Mouse (Mus musculus): ENCODE measurements around the gene Tubb3. TPM values are rescaled to one million over a fixed set of nuclear protein-coding genes. Genes with fewer than 3 reads are reported as not detected.
"Not testable (repeated sequence)": the region's sequence is repeated elsewhere in the genome, so short reads cannot be mapped to it uniquely, and the experiment has no call there.

The Tubb3 gene
- polyA plus RNA-seq, 2 experiments from 2014 or later: 0.53 to 0.68 TPM

DNA sequence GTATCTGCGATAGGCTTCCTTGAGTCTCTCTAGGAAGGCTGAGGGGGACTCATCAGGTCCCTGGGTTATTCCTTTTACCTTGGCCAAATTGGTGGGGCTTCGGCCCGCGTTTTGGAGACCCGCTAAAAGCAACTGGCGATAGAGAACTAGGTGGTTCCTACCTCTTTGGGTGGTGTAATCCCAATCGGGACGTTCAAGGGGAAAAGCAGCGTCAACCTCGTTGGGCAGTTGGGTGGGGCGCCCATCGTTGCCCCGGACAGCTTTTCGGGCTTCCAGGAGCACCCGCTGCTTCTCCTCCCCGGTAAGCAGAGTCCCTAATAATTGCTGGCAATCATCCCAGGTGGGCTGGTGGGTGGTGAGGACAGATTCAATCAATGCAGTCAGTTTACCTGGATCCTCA, 21.2 kb downstream of the Tubb3 start:
- no peak for ATAC-seq

DNA sequence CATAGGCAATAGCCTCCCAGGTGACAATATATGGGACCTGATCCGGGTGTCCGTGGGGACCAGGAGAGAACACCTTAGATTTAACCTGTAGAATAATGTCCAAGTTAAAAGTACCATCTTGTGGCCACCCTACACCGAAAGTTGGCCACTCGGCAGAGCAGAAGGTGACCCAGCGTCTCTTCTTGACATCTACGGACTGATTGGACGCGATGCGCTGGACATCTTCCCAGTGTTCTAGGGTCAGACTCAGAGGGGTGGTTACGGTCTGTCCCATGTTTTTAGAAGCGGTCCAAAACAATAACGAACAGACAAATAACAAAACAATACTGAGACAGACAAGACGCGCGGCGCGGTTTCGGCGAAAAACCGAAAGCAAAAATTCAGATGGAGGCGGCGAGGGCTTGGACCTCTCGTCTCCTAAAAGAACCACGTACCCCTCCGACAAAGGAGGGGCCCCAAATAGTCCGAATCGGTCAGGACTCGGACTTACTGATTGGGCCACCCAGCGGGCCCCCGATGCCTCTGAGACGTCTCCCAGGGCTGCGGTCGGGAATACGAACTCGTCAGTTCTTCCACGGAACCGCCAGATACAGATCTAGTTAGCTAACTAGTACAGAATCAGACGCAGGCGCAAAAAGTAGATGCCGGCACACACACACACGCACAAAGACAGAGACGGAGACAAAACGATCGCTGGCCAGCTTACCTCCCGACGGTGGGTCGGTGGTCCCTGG, 22.2 kb downstream of the Tubb3 start:
- ATAC-seq: not testable (repeated sequence)

DNA sequence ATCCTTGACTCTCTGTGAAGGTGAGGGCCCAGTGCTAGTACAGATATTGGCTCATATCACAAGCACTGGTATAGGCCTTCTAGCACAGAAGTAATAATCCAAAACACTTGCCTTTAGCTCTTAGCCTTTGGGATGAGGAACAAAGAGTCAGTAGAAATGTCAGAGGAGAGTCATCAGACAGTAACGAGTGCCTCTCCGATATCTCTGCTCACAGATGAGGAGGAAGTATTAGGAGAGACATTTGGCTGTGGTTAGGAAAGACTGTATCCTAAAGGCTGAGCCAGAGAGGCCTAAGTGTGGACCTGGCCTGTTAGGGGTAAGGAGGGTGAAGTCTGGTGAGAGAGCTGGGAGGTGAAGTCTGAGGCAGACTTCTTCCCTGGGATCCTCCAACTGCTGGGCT, 30.6 kb downstream of the Tubb3 start:
- ATAC-seq: no peak

DNA sequence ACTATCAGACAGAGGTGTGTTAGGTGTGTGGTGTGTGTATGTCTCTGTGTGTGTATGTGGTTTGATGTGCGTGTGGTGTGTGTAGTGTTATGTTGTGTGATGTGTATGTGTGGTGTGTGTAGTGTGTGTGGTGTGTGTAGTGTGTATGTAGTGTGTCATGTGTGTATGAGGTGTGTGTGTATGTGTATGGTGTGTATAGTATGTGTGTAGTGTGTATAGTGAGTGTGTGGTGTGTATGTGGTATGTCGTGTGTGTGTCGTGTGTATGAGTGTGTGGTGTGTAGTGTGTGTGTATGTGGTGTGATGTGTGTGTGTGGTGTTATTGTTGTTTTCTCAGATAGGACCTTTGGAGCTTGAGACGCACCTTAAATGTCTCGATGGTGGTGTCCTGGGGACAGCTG, 31.1 kb downstream of the Tubb3 start:
- no peak for ATAC-seq

DNA sequence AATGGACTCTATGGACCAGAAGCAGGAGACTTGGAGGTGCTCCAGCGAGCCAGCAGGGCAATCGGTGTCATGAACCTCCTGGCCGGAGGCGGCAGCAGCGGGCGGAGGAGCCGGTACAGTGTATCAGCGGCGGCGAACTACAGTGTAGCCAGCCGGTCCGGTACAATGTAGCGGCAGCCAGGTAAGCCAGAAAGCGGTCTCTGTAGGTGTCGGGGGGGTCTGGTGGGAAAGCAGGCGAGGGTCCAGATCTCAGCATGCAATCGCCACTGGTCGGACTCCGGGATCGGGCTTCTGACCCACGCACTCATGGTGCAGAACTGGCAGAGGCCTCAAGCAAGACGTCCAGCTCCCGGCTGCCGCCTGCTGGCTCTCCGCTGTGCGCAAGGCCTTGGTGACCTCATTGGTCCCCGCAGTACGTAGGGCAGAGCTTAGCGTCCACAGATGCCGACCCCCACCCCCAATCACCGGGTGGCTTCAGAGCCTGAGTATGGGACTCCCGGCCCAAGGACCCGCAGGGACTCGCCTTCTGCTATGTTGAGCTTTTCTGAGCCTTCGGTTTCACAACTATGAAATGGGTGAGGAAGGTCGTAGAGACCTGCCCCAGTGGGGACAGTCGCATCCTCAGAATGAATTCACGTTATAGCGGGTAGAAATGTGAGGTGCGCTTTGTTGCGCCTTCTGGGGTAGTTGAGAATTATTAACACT, 31.8 kb downstream of the Tubb3 start:
- peak; percentile 93 for ATAC-seq

DNA sequence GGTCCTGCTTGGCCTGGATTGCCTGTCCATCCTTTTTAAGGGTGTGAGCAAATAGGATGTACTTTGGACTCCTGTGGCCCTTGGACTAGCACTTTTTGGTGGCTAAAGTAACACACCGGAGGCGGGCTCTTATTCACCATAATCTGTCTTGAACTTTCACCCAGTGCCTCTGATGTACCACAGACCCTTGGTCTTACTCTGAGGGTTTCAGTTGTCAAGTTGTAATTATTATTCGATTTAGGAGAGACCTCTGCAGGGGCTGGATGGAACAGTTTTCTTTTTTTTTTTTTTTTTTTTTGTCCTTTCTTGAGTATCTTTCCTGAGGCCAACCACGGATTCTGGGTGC, 32.3 kb downstream of the Tubb3 start:
- ATAC-seq: no peak

DNA sequence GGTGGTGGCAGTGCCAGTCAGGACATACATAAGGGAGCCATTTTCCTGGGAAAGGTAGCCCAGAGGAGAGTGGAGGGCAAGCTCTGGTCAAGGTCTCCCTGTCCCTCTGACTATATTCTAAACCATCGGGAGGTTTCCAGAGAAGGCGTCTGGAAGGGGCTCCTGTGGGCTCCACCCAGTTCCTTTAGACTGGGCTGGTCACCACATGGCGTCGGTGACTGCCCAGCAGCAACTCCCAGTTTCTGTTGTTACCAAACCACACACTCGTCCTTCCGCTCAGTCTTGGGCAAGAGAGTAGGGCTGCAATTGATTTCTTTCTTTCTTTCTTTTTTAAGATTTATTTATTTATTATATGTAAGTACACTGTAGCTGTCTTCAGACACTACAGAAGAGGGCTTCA, 32.9 kb downstream of the Tubb3 start:
- ATAC-seq: no peak

DNA sequence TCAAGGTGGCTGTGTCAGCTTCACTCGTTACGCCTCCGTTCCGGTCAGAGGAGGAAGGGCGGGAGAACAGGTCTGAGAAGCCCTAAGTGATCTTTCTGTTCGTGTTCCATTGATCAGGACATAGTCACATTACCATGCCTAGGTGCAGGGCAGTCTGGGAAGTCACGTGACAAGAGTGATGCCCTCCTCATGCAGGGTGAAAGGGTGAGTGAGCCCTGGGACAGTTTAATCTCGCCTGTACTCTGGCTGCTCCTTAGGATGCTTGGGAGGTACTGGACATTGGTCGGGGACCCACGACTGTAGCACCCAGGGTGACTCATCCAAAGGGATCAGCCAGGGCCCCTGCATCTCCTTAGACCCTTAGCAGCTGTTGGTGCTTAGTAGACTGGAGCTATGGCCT, 34.8 kb downstream of the Tubb3 start:
- no peak for ATAC-seq

DNA sequence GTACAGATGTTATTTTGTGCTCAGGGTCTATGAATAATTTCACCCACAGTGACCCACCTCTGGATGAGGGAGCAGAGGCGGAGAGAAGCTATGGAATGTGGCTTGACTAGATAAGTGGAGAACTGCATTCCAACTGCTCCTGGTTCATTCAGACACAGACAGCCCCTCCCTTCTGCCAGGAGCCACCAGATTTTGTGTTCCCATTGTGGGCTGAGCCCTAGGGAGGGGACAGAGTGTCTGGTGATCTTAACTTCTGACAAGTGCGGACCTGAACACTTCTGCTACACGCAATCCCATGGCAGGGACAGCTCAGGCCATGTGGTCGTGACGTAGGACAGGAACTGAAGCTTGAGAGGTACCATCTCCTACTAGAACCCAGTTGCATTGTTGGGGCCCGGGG, 35.6 kb downstream of the Tubb3 start:
- ATAC-seq: no peak

DNA sequence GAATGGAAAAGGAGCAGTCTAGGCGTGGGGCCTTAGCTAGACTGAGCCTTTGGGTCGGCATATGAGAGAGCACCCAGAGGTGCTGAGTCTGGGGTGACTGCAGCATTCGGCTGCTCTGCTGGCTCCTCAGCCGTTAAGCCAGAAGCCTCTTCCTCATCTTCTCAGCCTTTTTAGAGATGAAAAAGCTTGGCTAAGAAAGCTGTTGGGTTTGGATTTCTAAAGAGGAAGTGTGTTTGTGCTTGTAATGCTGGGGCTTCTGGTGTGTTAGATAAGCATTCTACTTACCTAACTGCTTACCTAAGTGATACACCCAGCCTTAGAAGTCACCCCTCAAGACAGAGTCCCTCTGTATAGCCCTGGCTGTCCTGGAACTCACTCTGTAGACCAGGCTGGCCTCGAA, 39.6 kb downstream of the Tubb3 start:
- no peak for ATAC-seq

DNA sequence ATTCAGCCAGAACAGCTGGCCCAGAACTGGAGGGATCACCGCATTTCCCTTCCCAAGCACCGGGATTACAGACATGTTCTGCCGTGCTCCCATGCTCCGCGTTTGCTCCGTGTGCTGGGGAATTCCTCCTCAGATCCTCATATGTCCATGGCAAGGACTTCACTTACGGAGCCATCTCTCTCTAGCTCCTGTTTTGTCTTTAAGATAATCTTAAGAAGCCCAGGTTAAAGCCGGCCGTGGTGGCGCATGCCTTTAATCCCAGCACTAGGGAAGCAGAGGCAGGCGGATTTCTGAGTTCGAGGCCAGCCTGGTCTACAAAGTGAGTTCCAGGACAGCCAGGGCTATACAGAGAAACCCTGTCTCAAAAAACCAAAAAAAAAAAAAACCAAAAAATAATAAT, 40.5 kb downstream of the Tubb3 start:
- not testable (repeated sequence) for ATAC-seq

DNA sequence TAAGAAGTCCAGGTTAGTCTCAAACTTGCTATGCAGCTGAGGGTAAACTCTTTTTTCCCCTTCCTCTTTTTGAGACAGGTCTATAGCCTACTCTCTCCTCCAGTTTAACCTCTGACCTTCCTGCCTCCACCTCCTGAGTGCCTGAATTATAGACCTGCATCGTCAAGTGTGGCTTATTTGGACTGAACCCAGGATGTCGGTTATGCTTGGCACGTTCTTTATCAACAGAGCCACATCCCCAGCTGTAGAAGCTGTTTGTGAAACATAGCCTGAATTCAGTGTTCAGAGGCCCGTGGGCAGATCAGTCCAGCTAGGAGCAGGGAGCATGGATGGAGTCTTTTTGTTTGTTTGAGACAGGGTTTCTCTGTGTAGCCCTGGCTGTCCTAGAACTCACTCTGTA, 40.9 kb downstream of the Tubb3 start:
- no peak for ATAC-seq

DNA sequence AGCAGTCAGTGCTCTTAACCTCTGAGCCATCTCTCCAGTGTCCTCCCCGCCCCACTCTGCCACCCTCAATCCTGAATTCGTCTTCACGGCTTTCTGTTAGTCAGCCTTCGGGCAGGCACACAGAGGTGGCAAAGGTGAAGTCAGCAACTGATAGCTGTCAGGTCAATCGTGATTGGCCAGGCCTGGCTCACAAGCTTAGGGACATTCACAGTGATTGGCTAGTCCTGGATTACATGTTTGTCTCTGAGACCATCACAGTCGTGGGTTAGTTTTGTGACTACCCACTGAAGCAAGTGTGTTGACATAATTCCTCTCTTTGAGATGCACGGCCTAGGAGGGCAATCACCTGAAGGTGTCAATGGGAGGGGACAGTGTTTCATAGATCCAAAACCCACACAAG, 42.1 kb downstream of the Tubb3 start:
- no peak for ATAC-seq

DNA sequence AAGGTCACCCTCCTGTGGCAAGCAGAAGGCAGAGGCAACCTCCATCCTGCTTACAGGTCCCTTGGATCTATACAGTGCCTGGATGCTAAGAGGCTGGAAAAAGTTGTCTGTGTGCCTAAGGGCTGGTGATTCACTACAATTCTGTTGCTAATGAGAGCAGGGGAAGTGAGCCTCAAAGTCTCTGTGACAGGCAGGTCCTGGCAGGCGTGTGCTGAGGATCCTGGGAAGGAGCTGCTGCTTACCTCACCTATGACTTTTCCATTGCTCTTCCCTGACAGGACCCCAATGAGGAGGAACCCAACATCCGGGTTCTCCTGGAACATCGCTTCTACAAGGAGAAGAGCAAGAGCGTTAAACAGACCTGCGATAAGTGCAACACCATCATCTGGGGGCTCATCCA, 42.7 kb downstream of the Tubb3 start:
- no peak for ATAC-seq

DNA sequence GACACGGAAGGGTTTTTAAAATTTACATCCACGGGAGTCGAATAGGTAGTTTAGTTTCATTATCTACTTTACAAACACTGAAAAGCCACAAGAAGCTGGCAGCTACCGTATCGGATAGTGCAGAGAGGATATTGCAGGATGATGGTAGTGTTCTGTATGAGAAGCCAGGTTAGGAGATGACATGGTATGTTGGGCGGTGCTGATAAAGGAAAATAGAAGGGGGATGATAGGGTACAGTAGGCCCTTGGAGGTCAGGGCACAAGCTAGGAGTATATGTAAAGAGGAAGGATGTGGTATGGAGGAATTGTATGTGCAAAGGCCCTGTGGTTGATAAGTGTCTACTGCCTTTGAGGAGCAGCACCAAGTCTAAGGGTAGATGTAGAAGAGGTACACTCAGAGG, 43.3 kb downstream of the Tubb3 start:
- no peak for ATAC-seq

DNA sequence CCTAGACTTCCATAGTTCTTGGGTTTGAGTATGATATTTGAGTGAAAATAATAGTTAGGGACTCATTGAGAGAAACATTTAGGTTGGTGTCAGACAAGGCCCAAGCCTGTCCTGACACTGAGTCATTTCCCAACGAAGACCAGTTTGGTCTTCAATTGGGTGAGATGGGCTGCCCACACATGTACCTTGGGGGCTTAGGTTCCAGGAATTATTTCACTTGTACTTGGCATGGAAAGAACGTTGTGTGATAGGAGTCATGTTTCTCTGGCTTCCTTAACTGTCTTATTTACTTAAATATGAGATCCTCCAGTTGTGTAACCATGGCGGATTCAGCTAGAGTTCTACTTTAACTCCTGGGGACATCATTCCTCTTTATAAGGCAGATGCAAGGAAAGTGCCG, 52.4 kb downstream of the Tubb3 start:
- ATAC-seq: no peak

DNA sequence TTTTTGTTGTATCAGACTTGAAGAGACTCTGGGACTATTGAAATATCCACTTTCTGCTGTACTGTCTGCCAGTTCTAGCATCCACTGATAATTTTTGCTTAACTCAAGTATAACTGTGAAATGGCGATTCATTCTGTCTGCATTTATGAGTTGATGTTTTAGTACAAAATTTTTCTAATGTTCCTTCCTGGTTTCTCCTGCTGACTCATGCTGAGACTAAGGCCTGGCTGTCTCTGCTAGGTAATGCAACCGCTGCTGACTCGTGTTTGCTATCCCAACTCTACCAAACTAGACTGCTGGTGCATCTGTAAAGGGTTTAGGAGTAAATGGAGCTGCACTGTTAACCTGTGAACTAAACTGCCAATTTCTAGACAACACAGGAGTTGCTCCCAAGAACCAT, 56.3 kb downstream of the Tubb3 start:
- ATAC-seq: no peak

Other genes starting within 250 kb of the Tubb3 start
- not detected for gene Dpep1, start 225.2 kb upstream of the Tubb3 start, polyA plus RNA-seq (2017; shearing (Covaris generic))
- 100 to 1,000 TPM; 108 to 109 TPM for gene Chmp1a, start 198.7 kb upstream of the Tubb3 start, polyA plus RNA-seq (2017; shearing (Covaris generic))
- gene Spata33, start 198.6 kb upstream of the Tubb3 start, polyA plus RNA-seq (2017; shearing (Covaris generic)): not detected
- gene Cdk10, start 186.6 kb upstream of the Tubb3 start, polyA plus RNA-seq (2017; shearing (Covaris generic)): 10 to 100 TPM; 12.0 to 21.3 TPM
- 1 to 10 TPM; 7.7 to 8.8 TPM for gene Spata2l, start 175.2 kb upstream of the Tubb3 start, polyA plus RNA-seq (2017; shearing (Covaris generic))
- 1 to 10 TPM; 3.6 to 4.7 TPM for gene Zfp276, start 157.2 kb upstream of the Tubb3 start, polyA plus RNA-seq (2017; shearing (Covaris generic))
- 1 to 10 TPM; 7.1 to 7.2 TPM for gene Vps9d1, start 157.1 kb upstream of the Tubb3 start, polyA plus RNA-seq (2017; shearing (Covaris generic))
- gene Fanca, start 92.8 kb upstream of the Tubb3 start, polyA plus RNA-seq (2017; shearing (Covaris generic)): 1 to 10 TPM; 4.2 to 5.3 TPM
- gene Spire2, start 78.7 kb upstream of the Tubb3 start, polyA plus RNA-seq (2017; shearing (Covaris generic)): not detected
- gene Tcf25, start 37.7 kb upstream of the Tubb3 start, polyA plus RNA-seq (2017; shearing (Covaris generic)): 10 to 100 TPM; 84.9 to 92.3 TPM
- gene Mc1r, start 4.3 kb upstream of the Tubb3 start, polyA plus RNA-seq (2017; shearing (Covaris generic)): not detected
- gene Def8, start 12.1 kb downstream of the Tubb3 start, polyA plus RNA-seq (2017; shearing (Covaris generic)): 10 to 100 TPM in 1 of 2 experiments, 1 to 10 TPM in 1; 5.6 to 11.1 TPM
- gene Afg3l1, start 66.5 kb downstream of the Tubb3 start, polyA plus RNA-seq (2017; shearing (Covaris generic)): 10 to 100 TPM; 31.5 to 36.9 TPM
- under 1 TPM in 1 of 2 experiments, not detected in 1; 0.46 TPM for gene Dbndd1, start 104.0 kb downstream of the Tubb3 start, polyA plus RNA-seq (2017; shearing (Covaris generic))
- gene Gas8, start 107.4 kb downstream of the Tubb3 start, polyA plus RNA-seq (2017; shearing (Covaris generic)): 1 to 10 TPM; 4.9 to 8.4 TPM
- not detected for gene Rhou, start 242.5 kb downstream of the Tubb3 start, polyA plus RNA-seq (2017; shearing (Covaris generic))

All from activated CD4-positive, CD25-positive, alpha-beta regulatory T cell, adult 4 months (primary cell).